Mouse (Mus musculus) brown adipose tissue, adult 24 weeks (tissue): ENCODE data around the gene Kdm2b. TPM values are rescaled to one million over a fixed set of nuclear protein-coding genes. Genes with fewer than 3 reads are reported as not detected.

Experiments used
- H3K27ac ChIP-seq: fragments of 200-500 bp; replicated peaks from 2 replicates; pipeline ENCODE4 v1.5.1; 2012; ENCODE audit warnings: low read depth, mild to moderate bottlenecking, low read length
- H3K4me1 ChIP-seq: fragments of 200-500 bp; 2 replicates; pipeline ENCODE4 v1.6.1; 2012; ENCODE audit warnings: low read length, mixed read lengths; ENCODE audit not compliant: control insufficient read depth, insufficient read depth, insufficient read length
- H3K4me3 ChIP-seq: fragments of 200-500 bp; 2 replicates; pipeline ENCODE4 v1.5.1; 2012; ENCODE audit warnings: low read depth, mild to moderate bottlenecking, low read length, moderate library complexity; ENCODE audit not compliant: insufficient read depth
- polyA plus RNA-seq: library from polyadenylated mRNA; stranded (reverse); fragments of >200 nt; gene quantifications from 2 replicates; pipeline ENCODE4 v1.2.4, GENCODE M21; 2012; ENCODE audit not compliant: missing spikeins, insufficient read depth, insufficient read length

Gene Kdm2b
- polyA plus RNA-seq, 1 experiment: 6.5 TPM

DNA sequence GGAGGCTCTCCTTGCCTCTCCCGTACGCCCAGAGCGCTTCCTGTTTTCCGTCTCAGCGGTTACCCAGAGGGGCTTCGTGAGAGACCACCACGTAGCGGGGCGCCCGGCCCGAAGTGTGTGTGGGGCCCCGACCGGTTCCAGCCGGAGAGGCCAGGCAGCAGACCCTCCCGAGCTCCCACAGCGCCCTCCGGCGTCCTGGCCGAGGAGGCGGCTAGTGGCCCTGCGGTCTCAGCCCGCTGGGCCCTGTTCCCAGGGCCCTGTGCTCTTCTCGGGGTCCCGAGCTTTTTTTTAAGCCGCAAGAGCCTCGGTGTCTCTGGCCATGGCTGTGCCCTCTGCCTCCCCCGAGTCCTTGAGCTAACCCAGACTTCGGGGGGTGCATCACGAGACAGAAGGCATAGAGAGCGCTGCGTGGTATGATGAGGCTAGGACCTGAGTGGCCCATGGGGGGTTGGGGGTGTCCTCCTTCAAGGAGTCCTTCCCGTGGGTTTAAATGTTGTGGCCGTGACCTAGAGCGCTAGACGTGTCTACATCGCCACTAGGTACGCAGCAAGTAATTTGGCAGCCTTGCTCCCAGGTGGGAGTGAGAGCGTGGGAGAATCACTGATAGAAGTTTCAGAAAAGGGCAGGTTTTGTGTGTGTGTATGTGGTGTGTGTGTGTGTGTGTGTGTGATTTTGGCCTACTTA, 139.2 kb downstream of the Kdm2b start:
- Histone ChIP-seq H3K4me1 (peaks cover 7% of the 10 kb centered on the region), H3K4me3 (peak overlapping the region; percentile 76), H3K27ac (peak overlapping the region; percentile 69; the same call in 1 of the 2 replicates)

DNA sequence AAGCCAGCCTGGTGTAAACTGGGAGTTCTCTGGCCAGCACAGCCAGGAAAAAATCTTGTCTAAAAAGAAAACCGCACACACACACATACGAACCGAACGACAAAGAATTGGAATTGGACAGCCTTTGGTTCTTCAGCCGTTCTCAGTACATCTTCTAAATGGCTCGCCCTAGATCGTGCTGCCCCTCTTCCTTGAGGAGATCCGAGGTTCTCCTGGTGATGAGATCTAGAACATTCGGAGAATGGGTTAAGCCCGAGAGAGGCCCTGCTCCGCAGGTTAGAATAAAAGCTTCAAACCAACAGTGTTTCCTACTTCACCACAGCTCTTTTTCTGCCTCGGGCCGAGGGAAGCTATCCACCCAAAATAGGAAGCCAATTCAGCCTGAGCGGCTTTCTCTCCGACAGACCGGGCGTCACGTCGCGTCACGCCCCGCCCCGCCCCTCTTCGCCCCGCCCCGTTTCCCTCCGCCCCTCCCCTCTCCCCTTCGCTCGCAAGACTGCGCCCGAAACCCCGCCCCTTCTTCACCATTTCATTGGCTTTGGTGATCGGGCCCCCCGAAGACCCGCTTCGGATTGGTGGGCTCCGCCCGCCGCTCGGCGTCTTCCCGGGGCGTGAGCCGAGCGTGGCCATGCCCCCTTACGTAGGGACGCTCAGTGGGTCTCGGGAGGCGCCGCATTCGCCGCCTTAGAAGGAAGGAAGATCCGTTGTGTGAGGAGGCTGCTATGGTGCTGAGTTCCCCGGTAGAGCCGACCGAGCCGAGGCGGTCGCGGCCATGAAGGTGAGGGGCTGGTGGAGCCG, 139.9 kb downstream of the Kdm2b start, which contains the start of gene Rnf34:
Gene Rnf34 (plus strand): TSS at position 528 of the 798 bp plus-strand sequence.
- H3K4me1 ChIP-seq: peaks cover 7% of the 10 kb centered on the region
- H3K4me3 ChIP-seq: peak within 1 kb of the TSS; percentile 76
- peak within 1 kb of the TSS; percentile 82 for H3K27ac ChIP-seq

DNA sequence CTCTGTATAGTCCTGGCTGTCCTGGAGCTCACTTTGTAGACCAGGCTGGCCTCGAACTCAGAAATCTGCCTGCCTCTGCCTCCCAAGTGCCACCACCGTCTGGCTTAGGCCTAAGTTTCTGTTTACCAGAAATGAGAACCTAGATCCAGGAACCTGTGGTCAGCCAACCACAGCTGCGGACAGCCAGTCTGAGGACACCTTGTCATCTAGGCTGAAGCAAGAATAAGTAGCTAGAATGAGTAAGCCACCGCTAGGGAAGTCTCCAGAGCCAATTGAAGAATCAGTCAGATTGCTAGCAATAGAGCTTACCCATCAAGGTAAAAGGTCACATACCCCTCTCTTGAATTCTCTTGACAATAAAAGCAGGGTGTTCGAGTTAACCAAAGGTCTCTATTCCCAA, 145.8 kb downstream of the Kdm2b start:
- Histone ChIP-seq H3K27ac (no peak overlapping the region), H3K4me3 (no peak overlapping the region), H3K4me1 (no peaks in the 10 kb centered on the region)

DNA sequence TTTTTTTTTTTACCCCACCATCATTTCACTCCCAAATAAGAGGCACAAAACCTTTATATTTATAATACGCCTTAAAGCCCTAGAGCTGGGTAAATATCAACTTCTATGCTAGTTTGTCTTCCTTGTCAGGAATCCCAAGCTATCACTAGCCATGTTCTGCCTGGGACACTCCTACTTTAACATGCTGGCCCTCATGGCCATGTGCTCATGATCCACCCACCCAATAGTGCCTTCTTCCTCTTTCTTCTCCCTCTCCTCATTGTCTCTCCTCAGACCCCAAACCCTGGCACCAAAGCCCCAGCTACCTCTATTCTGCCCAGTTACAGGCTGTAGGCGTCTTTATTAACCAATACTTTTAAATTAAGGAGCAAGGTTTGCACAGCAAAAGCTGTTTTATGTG, 148.5 kb downstream of the Kdm2b start:
- Histone ChIP-seq H3K4me3 (no peak overlapping the region), H3K4me1 (no peaks in the 10 kb centered on the region), H3K27ac (no peak overlapping the region)

DNA sequence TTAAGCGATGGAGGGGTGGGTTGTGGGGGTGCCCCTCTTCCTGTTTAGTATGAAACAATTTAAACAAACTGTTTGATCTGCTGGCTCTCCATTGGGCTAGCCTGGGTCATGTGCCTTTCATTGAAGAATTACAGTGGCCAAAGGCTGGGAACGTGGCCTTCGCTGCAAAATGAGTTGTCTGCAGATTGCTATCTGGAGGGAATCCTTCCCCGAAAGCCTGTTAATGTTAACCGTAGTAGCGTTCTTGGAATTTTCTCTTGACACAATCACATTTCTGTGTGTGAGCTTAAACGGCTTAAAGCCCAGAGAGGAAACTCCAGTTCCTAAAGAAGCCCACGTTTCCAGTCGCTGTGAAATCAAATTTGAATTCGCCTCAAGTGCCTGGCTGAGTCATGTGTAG, 156.6 kb downstream of the Kdm2b start:
- H3K4me1 ChIP-seq: no peaks in the 10 kb centered on the region
- H3K27ac ChIP-seq: no peak overlapping the region
- no peak overlapping the region for H3K4me3 ChIP-seq

DNA sequence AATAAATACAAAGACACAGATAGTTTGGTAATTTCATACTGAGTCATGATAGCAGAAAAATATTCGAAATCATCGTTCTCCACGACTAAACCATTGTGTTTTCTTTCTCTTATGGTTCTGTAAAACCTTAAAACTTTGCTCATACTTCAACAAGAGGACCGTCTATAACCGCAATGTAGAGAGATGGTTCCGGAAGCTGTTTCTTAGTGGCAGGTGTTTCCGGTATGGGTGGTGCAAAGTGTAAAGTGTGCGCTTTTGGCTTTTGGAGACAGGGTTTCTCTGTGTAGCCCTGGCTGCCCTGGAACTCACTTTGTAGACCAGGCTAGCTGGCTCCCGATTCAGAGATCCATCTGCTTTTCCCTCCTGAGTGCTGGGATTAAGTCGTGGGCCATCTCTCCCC, 157.1 kb downstream of the Kdm2b start:
- Histone ChIP-seq H3K4me3 (no peak overlapping the region), H3K4me1 (no peaks in the 10 kb centered on the region), H3K27ac (no peak overlapping the region)

DNA sequence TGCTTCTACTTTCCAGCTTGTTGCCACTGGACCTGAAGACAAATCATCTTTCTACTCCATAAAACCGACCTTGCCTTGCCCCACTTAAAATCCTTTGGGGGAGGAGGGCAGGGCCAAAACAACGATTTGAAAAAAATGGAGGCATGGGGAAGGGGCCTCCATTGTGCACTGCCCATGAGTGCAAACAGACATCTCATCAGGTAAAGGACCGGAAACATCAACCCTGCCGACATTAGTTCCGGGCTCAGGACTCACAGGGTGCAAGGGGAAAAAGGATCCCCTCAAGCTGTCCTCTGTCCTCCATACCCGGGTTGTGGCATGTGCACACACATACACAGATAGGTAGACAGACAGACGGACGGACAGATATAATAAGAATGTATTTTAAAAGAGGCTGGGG, 164.5 kb downstream of the Kdm2b start:
- Histone ChIP-seq H3K4me1 (no peaks in the 10 kb centered on the region), H3K27ac (no peak overlapping the region), H3K4me3 (no peak overlapping the region)

DNA sequence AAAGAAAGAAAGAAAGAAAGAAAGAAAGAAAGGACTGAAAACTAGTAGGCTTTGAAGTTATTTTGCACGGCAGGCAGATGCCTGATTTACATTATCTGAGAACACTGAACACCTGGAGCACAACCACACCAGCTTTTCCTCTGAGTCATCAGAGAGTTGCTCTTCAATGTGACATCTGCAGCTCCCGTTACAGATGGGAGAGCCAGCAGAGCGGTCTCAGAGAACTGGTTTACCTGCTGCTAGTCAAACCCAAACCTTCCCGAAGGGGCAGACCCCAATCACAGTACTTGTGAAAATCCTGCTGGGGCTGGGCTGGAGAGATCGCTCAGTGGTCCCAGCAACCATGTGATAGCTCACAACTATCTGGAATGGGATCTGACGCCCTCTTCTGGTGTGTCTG, 165.2 kb downstream of the Kdm2b start:
- H3K4me3 ChIP-seq: no peak overlapping the region

DNA sequence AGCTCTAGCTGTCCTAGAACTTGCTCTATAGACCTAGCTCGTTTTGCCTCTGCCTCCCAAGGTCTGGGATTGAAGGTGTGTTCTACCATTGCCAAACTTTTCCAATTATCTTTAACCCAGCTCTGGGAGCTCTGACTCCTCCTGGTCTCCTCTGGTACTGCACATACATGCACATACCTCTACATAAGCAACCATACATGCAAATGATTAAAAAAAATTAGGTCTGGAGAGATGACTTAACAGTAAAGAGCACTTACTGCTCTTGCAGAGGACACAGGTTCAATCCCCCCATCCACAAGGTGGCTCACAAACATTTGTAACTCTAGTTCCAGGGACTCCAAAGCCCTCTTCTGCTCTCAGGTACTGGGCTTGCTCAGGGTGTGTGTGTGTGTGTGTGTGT, 165.6 kb downstream of the Kdm2b start:
- Histone ChIP-seq H3K4me3 (no peak overlapping the region), H3K4me1 (no peaks in the 10 kb centered on the region), H3K27ac (no peak overlapping the region)

More for the DNA sequence above, 165.2 kb downstream of the Kdm2b start:
- H3K27ac ChIP-seq: no peak overlapping the region
- H3K4me1 ChIP-seq: no peaks in the 10 kb centered on the region

DNA sequence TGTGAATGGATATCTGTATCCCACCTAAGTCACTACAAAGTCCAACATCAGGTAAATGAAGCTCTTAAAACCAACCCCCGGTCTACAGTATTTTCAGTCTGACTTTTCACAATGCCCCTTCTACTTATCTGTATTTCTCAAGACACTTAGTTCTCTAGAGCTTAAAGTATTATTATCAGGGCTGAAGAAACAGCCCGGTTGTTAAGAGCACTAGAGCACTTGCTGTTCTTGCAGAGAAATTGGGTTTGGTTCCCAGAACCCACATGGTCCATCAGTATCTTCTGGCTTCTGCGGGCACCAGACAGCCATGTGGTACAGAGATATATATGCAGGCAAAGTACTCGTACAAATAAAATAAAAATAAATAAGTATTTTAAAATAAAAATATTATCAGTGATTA, 167.2 kb downstream of the Kdm2b start:
- Histone ChIP-seq H3K4me3 (no peak overlapping the region), H3K4me1 (no peaks in the 10 kb centered on the region), H3K27ac (no peak overlapping the region)

DNA sequence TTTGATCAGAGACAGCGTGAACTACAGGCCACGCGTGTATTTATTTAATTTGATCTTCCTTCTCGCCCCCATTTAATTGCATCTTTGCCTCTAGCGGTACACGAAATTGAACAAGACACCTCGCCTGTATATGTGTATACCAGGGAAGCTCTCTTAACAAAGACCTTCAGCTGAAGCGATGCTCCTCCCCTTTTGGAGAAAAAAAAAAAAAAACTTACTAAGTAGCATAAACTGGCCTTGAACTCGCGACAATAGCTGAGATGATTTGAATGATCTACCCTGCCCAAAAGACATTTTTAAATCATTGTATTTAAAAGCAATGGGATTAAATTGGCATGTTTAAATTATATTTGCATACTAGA, 168.1 kb downstream of the Kdm2b start:
- H3K27ac ChIP-seq: peak overlapping the region; percentile 75
- H3K4me3 ChIP-seq: peak overlapping the region; percentile 71
- H3K4me1 ChIP-seq: no peaks in the 10 kb centered on the region

DNA sequence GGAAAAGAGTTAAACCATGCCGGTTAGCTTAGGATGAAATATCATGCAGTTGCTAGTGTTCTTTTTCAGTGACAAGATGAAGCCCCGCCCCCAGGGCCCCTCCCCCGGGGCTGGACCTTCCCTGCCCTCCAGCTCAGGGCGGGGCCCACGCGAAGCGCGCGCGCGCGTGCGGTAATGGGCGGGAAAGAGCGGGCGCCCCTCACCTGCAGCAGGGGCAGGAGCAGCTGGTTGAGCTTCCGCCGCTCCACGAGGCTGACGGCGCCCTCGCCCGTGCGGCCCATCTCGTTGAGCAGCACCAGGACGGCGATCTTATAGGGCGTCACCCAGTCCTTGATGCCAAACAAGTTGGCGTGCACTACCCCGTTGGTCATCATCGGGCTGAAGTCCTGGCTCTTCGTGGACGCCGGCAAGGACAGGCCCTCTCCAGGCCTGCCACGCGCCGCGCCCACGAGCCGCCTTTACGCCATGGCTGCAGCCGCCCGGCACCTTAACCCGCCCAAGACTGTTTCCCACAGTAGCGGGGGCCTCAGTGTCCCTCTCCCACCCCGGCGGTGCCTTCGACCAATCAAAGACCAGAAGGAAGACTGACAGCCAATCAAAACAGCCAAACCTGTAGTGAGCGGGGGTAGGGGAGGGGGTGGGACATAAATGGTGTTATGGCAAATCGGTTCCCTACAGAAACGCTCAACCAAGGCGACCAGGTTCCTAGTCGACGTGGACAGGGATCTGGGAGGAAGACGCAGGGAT, 168.7 kb downstream of the Kdm2b start, which contains the start of gene Anapc5:
Gene Anapc5 (minus strand): TSS at position 563 of the 747 bp plus-strand sequence.
- Histone ChIP-seq H3K27ac (peak within 1 kb of the TSS; percentile 75), H3K4me1 (no peaks in the 10 kb centered on the region), H3K4me3 (peak within 1 kb of the TSS; percentile 76)
